Mouse (Mus musculus): Measurements from ENCODE around the gene Bag6.

The Bag6 gene

GRCm38 (mm10) chr17:35196321-35196641 lies 61.3 kb downstream of the Bag6 start:
- no peak for DNase-seq
